Mouse (Mus musculus) CH12.LX (cell line): ENCODE data around the gene Asb18.

Source experiments
- CTCF ChIP-seq, 2 experiments: IDR thresholded peaks in 1 of 2; conservative IDR thresholded peaks in 1 of 2; 2 replicates each; pipeline ENCODE4 v1.5.1; 2011 to 2012; ENCODE audit warnings: low read depth in 2 of 2, low read length in 2 of 2, improper control_type of control experiment in 1 of 2, inconsistent platforms in 1 of 2, mild to moderate bottlenecking in 1 of 2, moderate library complexity in 1 of 2
- E2F4 ChIP-seq: IDR thresholded peaks from 2 replicates; pipeline ENCODE4 v1.6.1; 2011; ENCODE audit warnings: low read depth, low read length, improper control_type of control experiment; ENCODE audit not compliant: insufficient replicate concordance
- EP300 ChIP-seq: IDR thresholded peaks from 2 replicates; pipeline ENCODE4 v1.6.1; 2011; ENCODE audit warnings: low read length, improper control_type of control experiment
- NELFE ChIP-seq: IDR thresholded peaks from 2 replicates; pipeline ENCODE4 v1.6.1; 2011; ENCODE audit warnings: low read depth, low read length, improper control_type of control experiment
- POLR2AphosphoS2 ChIP-seq: IDR thresholded peaks from 2 replicates; pipeline ENCODE4 v1.6.1; 2011; ENCODE audit warnings: low read depth, low read length, improper control_type of control experiment
- TCF12 ChIP-seq: IDR thresholded peaks from 2 replicates; pipeline ENCODE4 v1.6.1; 2014; ENCODE audit warnings: low read depth, mild to moderate bottlenecking, inconsistent platforms, low read length, improper control_type of control experiment

- TF ChIP-seq E2F4 (no peak), CTCF (conservative IDR thresholded peaks at IDR 0.05 in 1 of 2, IDR thresholded peaks at IDR 0.05 in 1 of 2; ENCODE audit: low read depth in 2 of 2, low read length in 2 of 2) (no peak), EP300 (no peak), NELFE (no peak), TCF12 (no peak), POLR2AphosphoS2 (no peak)
These were observed 104.7 kb downstream of the Asb18 start for GRCm38 (mm10) chr1:89909796-89910195.
